Mouse (Mus musculus): ENCODE measurements at regions not wholly inside any gene's neighbourhood (a gene's known extent, or its start where the extent isn't known, plus 50 kb on each side); places are given as distances from the start of the nearest gene placed in this dataset.

- Histone ChIP-seq H3K27ac (ENCODE audit: low read depth) (no peak overlapping the region), H3K27me3 (replicated peaks; ENCODE audit: control insufficient read depth, insufficient read depth, low read length) (no peaks in the 10 kb centered on the region), H3K9me3 (ENCODE audit: control insufficient read depth, low read length) (no peaks in the 10 kb centered on the region), H3K4me2 (ENCODE audit: low read length) (no peak overlapping the region), H3K4me3 (ENCODE audit: low read depth, low read length) (no peak overlapping the region), H3K4me1 (replicated peaks; ENCODE audit: control insufficient read depth, insufficient read depth, low read length) (peaks cover 6% of the 10 kb centered on the region; the same call in 1 of the 2 replicates), H3K9ac (ENCODE audit: low read length) (no peak overlapping the region), H3K36me3 (ENCODE audit: control insufficient read depth, insufficient read depth, low read length) (no peaks in the 10 kb centered on the region)
- WGBS, result 69% methylated on average over 5 of the region's 5 CpGs
- ATAC-seq (replicated peaks; ENCODE audit: low FRiP score, low TSS enrichment, low read depth), result no peak
- DNase-seq (ENCODE audit: low spot score), result peak; percentile 38
Measured at GRCm38 (mm10) chr15:10830478-10830877, 116.1 kb upstream of the Rai14 start.

GRCm38 (mm10) chr15:10831106-10831505 is 116.7 kb upstream of the Rai14 start:
- DNase-seq (ENCODE audit: low spot score) (peak; percentile 52), ATAC-seq (replicated peaks; ENCODE audit: low FRiP score, low TSS enrichment, low read depth) (peak; percentile 81)
- 12% methylated on average over 5 of the region's 5 CpGs for WGBS
- Histone ChIP-seq H3K36me3 (ENCODE audit: control insufficient read depth, insufficient read depth, low read length) (no peaks in the 10 kb centered on the region), H3K9me3 (ENCODE audit: control insufficient read depth, low read length) (no peaks in the 10 kb centered on the region), H3K9ac (ENCODE audit: low read length) (no peak overlapping the region), H3K4me1 (replicated peaks; ENCODE audit: control insufficient read depth, insufficient read depth, low read length) (peaks cover 6% of the 10 kb centered on the region; the same call in 1 of the 2 replicates), H3K27me3 (replicated peaks; ENCODE audit: control insufficient read depth, insufficient read depth, low read length) (no peaks in the 10 kb centered on the region), H3K4me3 (ENCODE audit: low read depth, low read length) (no peak overlapping the region), H3K27ac (ENCODE audit: low read depth) (no peak overlapping the region), H3K4me2 (ENCODE audit: low read length) (no peak overlapping the region)

DNA sequence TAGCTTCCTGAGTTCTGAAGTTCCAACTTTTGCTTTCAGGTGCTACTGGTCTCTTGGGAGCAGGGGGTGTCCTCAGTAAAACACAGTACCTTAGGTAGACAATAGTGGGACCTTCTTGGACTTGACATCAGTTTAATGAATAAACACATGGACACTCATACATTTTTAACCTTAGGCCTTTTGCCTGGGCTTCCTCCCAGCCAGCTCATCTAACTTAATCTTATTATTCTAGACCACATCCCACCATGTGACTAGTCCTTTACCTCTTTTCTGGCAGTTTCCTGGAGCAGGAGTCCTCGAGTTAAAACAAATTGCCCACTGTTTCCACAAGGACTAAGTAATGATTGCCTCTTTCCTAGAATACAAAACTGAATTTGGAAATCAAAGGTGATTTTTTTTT is 117.9 kb upstream of the Rai14 start:
- H3K4me2 ChIP-seq (ENCODE audit: low read length), result no peak overlapping the region
- no peak overlapping the region for H3K9ac ChIP-seq (ENCODE audit: low read length)
- ATAC-seq (replicated peaks; ENCODE audit: low FRiP score, low TSS enrichment, low read depth), result no peak
- H3K36me3 ChIP-seq (ENCODE audit: control insufficient read depth, insufficient read depth, low read length), result no peaks in the 10 kb centered on the region
- no peak for DNase-seq (ENCODE audit: low spot score)
- no peak overlapping the region for H3K27ac ChIP-seq (ENCODE audit: low read depth)
- no peaks in the 10 kb centered on the region for H3K9me3 ChIP-seq (ENCODE audit: control insufficient read depth, low read length)
- no peaks in the 10 kb centered on the region for H3K27me3 ChIP-seq (replicated peaks; ENCODE audit: control insufficient read depth, insufficient read depth, low read length)
- 60% methylated on average over 1 of the region's 1 CpGs for WGBS
- H3K4me3 ChIP-seq (ENCODE audit: low read depth, low read length), result no peak overlapping the region
- H3K4me1 ChIP-seq (replicated peaks; ENCODE audit: control insufficient read depth, insufficient read depth, low read length), result peaks cover 6% of the 10 kb centered on the region; the same call in 1 of the 2 replicates

- no peak overlapping the region; the same call in 1 of the 2 replicates for H3K4me2 ChIP-seq (ENCODE audit: low read length)
- H3K36me3 ChIP-seq (ENCODE audit: control insufficient read depth, insufficient read depth, low read length), result no peaks in the 10 kb centered on the region
- peak; percentile 36 for DNase-seq (ENCODE audit: low spot score)
Measured at GRCm38 (mm10) chr15:10833866-10834571, 118.1 kb upstream of the C1qtnf3 start.

GRCm38 (mm10) chr15:10838584-10839288 is 113.4 kb upstream of the C1qtnf3 start:
- DNase-seq (ENCODE audit: low spot score), result no peak
- H3K27ac ChIP-seq (ENCODE audit: low read depth), result no peak overlapping the region
- H3K4me3 ChIP-seq (ENCODE audit: low read depth, low read length), result no peak overlapping the region
- H3K4me1 ChIP-seq (replicated peaks; ENCODE audit: control insufficient read depth, insufficient read depth, low read length), result no peaks in the 10 kb centered on the region
- H3K27me3 ChIP-seq (replicated peaks; ENCODE audit: control insufficient read depth, insufficient read depth, low read length), result no peaks in the 10 kb centered on the region
- 88% methylated on average over 1 of the region's 1 CpGs for WGBS
- H3K9ac ChIP-seq (ENCODE audit: low read length), result no peak overlapping the region
- H3K4me2 ChIP-seq (ENCODE audit: low read length), result no peak overlapping the region
- no peak for ATAC-seq (replicated peaks; ENCODE audit: low FRiP score, low TSS enrichment, low read depth)
- no peaks in the 10 kb centered on the region for H3K36me3 ChIP-seq (ENCODE audit: control insufficient read depth, insufficient read depth, low read length)
- no peaks in the 10 kb centered on the region for H3K9me3 ChIP-seq (ENCODE audit: control insufficient read depth, low read length)

More at GRCm38 (mm10) chr15:10833866-10834571, 118.1 kb upstream of the C1qtnf3 start:
- WGBS, result 71% methylated on average over 7 of the region's 7 CpGs
- H3K9me3 ChIP-seq (ENCODE audit: control insufficient read depth, low read length), result no peaks in the 10 kb centered on the region
- H3K9ac ChIP-seq (ENCODE audit: low read length), result no peak overlapping the region
- H3K27ac ChIP-seq (ENCODE audit: low read depth), result peak overlapping the region; percentile 55
- H3K4me1 ChIP-seq (replicated peaks; ENCODE audit: control insufficient read depth, insufficient read depth, low read length), result peaks cover 6% of the 10 kb centered on the region; the same call in 1 of the 2 replicates
- H3K27me3 ChIP-seq (replicated peaks; ENCODE audit: control insufficient read depth, insufficient read depth, low read length), result no peaks in the 10 kb centered on the region
- peak; percentile 88 for ATAC-seq (replicated peaks; ENCODE audit: low FRiP score, low TSS enrichment, low read depth)
- no peak overlapping the region for H3K4me3 ChIP-seq (ENCODE audit: low read depth, low read length)

GRCm38 (mm10) chr15:10840621-10841034 is 111.5 kb upstream of the C1qtnf3 start:
- Histone ChIP-seq H3K27ac (ENCODE audit: low read depth) (no peak overlapping the region), H3K36me3 (ENCODE audit: control insufficient read depth, insufficient read depth, low read length) (no peaks in the 10 kb centered on the region), H3K9me3 (ENCODE audit: control insufficient read depth, low read length) (no peaks in the 10 kb centered on the region), H3K4me1 (replicated peaks; ENCODE audit: control insufficient read depth, insufficient read depth, low read length) (no peaks in the 10 kb centered on the region), H3K4me2 (ENCODE audit: low read length) (no peak overlapping the region), H3K4me3 (ENCODE audit: low read depth, low read length) (no peak overlapping the region), H3K27me3 (replicated peaks; ENCODE audit: control insufficient read depth, insufficient read depth, low read length) (no peaks in the 10 kb centered on the region), H3K9ac (ENCODE audit: low read length) (no peak overlapping the region)
- ATAC-seq (replicated peaks; ENCODE audit: low FRiP score, low TSS enrichment, low read depth) (no peak), DNase-seq (ENCODE audit: low spot score) (no peak)
- WGBS, result 65% methylated on average over 4 of the region's 4 CpGs

GRCm38 (mm10) chr15:10843060-10843695 is 109.0 kb upstream of the C1qtnf3 start:
- H3K36me3 ChIP-seq (ENCODE audit: control insufficient read depth, insufficient read depth, low read length), result no peaks in the 10 kb centered on the region
- no peak for DNase-seq (ENCODE audit: low spot score)
- 0 out of 2 replicates have a peak, but pooled peaks have one; percentile 19 for ATAC-seq (replicated peaks; ENCODE audit: low FRiP score, low TSS enrichment, low read depth)
- no peaks in the 10 kb centered on the region for H3K27me3 ChIP-seq (replicated peaks; ENCODE audit: control insufficient read depth, insufficient read depth, low read length)
- H3K9ac ChIP-seq (ENCODE audit: low read length), result no peak overlapping the region
- no peak overlapping the region for H3K4me2 ChIP-seq (ENCODE audit: low read length)
- 47% methylated on average over 3 of the region's 3 CpGs for WGBS
- no peak overlapping the region for H3K27ac ChIP-seq (ENCODE audit: low read depth)
- H3K4me3 ChIP-seq (ENCODE audit: low read depth, low read length), result no peak overlapping the region
- no peaks in the 10 kb centered on the region for H3K9me3 ChIP-seq (ENCODE audit: control insufficient read depth, low read length)
- no peaks in the 10 kb centered on the region for H3K4me1 ChIP-seq (replicated peaks; ENCODE audit: control insufficient read depth, insufficient read depth, low read length)

GRCm38 (mm10) chr15:10846722-10847121 is 105.4 kb upstream of the C1qtnf3 start:
- DNase-seq (ENCODE audit: low spot score) (no peak), ATAC-seq (replicated peaks; ENCODE audit: low FRiP score, low TSS enrichment, low read depth) (no peak)
- Histone ChIP-seq H3K4me1 (replicated peaks; ENCODE audit: control insufficient read depth, insufficient read depth, low read length) (no peaks in the 10 kb centered on the region), H3K27me3 (replicated peaks; ENCODE audit: control insufficient read depth, insufficient read depth, low read length) (no peaks in the 10 kb centered on the region), H3K36me3 (ENCODE audit: control insufficient read depth, insufficient read depth, low read length) (no peaks in the 10 kb centered on the region), H3K4me2 (ENCODE audit: low read length) (no peak overlapping the region), H3K9ac (ENCODE audit: low read length) (no peak overlapping the region), H3K27ac (ENCODE audit: low read depth) (no peak overlapping the region), H3K9me3 (ENCODE audit: control insufficient read depth, low read length) (no peaks in the 10 kb centered on the region), H3K4me3 (ENCODE audit: low read depth, low read length) (no peak overlapping the region)
- WGBS, result 92% methylated on average over 4 of the region's 4 CpGs

All from intestine, embryonic 14.5 days (tissue).